Mouse (Mus musculus): ENCODE measurements around the gene Efcab3. TPM values are rescaled to one million over a fixed set of nuclear protein-coding genes. Genes with fewer than 3 reads are reported as not detected.
"Not testable (repeated sequence)": the region's sequence is repeated elsewhere in the genome, so short reads cannot be mapped to it uniquely, and the experiment has no call there.

Efcab3 gene
- not detected in 2 replicates for polyA plus RNA-seq (2012; rRNA removed)

- no peaks in the 10 kb centered on the region for H3K4me1 ChIP-seq (ENCODE audit: control insufficient read depth, insufficient read depth, low read length)
- TF ChIP-seq CTCF (IDR thresholded peaks at IDR 0.05; ENCODE audit: insufficient read depth, low read length) (no peak), POLR2A (IDR thresholded peaks at IDR 0.05; ENCODE audit: borderline replicate concordance, extremely low read depth, low read depth, low read length) (no peak)
- 85% methylated on average over 5 of the region's 5 CpGs for WGBS
- H3K4me3 ChIP-seq (replicated peaks; ENCODE audit: extremely low read depth, low read depth, low read length) = no peak within 1 kb of the TSS
- DNase-seq = no peak
These were observed at the start of gene Efcab3 for GRCm38 (mm10) chr11:105063292-105063691. Gene Efcab3 (plus strand): TSS chr11:105063592.

GRCm38 (mm10) chr11:105021071-105021470 lies 42.3 kb upstream of the Efcab3 start:
- 66% methylated on average over 7 of the region's 7 CpGs for WGBS
- no peak for TF ChIP-seq CTCF (IDR thresholded peaks at IDR 0.05; ENCODE audit: insufficient read depth, low read length)
- H3K4me1 ChIP-seq (ENCODE audit: control insufficient read depth, insufficient read depth, low read length) = no peaks in the 10 kb centered on the region
- DNase-seq = no peak
- no peak overlapping the region for H3K4me3 ChIP-seq (replicated peaks; ENCODE audit: extremely low read depth, low read depth, low read length)

DNA sequence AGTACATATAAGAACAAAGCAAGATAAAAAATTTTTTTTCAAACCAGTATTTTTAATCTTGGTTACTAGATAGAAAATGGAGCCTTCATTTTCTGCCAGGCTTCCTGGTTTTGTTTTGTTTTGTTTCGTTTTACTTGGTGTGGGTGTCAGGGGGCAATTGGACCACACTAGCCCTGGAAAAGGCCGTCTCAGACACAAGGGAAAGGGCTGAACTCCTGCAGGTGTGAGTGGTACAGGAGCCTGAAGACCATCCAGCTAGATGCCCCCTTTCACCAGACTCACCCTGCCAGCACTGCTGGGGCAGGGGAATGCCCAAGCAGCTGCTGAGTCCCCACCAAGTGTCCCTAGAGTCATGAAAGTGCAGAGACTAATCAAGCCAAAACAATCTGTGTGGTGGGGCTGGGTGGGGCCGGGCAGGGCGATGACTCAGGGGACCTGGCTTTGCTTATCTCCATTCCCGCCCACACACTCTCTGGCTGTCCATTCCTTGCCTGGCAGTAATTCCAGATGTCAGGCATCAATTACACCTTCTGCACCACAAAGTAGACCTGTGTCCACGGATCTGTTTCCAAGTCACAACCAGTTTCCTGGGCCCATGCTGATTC lies 34.5 kb upstream of the Efcab3 start:
- no peak overlapping the region for H3K4me3 ChIP-seq (replicated peaks; ENCODE audit: extremely low read depth, low read depth, low read length)
- 29% methylated on average over 6 of the region's 6 CpGs for WGBS
- H3K4me1 ChIP-seq (ENCODE audit: control insufficient read depth, insufficient read depth, low read length) = no peaks in the 10 kb centered on the region
- no peak for TF ChIP-seq POLR2A (IDR thresholded peaks at IDR 0.05; ENCODE audit: borderline replicate concordance, extremely low read depth, low read depth, low read length)
- TF ChIP-seq CTCF (IDR thresholded peaks at IDR 0.05; ENCODE audit: insufficient read depth, low read length) = no peak
- no peak for DNase-seq

DNA sequence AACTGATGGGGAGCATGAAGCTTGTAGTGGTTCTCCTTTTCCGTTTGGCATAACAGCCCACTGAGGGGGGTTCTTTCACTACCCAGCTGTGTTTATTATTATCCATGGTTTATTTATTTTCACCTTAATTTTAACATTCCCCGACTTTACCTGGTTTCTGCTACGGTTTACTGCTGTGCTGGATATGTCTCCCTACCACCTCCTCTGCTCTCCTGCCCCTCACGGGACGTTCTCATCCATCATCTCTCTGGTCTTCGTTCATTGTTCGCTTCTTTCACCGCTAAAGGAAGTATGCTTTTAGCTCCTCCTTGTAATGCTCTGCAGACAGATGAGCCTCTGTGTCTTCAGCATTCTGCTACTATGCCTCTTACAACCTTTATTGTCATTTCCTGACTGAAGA lies 33.9 kb upstream of the Efcab3 start:
- no peak for TF ChIP-seq CTCF (IDR thresholded peaks at IDR 0.05; ENCODE audit: insufficient read depth, low read length)
- TF ChIP-seq POLR2A (IDR thresholded peaks at IDR 0.05; ENCODE audit: borderline replicate concordance, extremely low read depth, low read depth, low read length) = no peak
- DNase-seq = no peak
- Histone ChIP-seq H3K4me1 (ENCODE audit: control insufficient read depth, insufficient read depth, low read length) (no peaks in the 10 kb centered on the region), H3K4me3 (replicated peaks; ENCODE audit: extremely low read depth, low read depth, low read length) (no peak overlapping the region)
- whole genome bisulfite sequencing = 42% methylated on average over 8 of the region's 8 CpGs

- WGBS = 56% methylated on average over 6 of the region's 6 CpGs
- Histone ChIP-seq H3K4me3 (replicated peaks; ENCODE audit: extremely low read depth, low read depth, low read length) (no peak overlapping the region), H3K4me1 (ENCODE audit: control insufficient read depth, insufficient read depth, low read length) (no peaks in the 10 kb centered on the region)
- no peak for DNase-seq
- TF ChIP-seq POLR2A (IDR thresholded peaks at IDR 0.05; ENCODE audit: borderline replicate concordance, extremely low read depth, low read depth, low read length) (no peak), CTCF (IDR thresholded peaks at IDR 0.05; ENCODE audit: insufficient read depth, low read length) (no peak)
These were observed 33.2 kb upstream of the Efcab3 start for GRCm38 (mm10) chr11:105030229-105030628.

DNA sequence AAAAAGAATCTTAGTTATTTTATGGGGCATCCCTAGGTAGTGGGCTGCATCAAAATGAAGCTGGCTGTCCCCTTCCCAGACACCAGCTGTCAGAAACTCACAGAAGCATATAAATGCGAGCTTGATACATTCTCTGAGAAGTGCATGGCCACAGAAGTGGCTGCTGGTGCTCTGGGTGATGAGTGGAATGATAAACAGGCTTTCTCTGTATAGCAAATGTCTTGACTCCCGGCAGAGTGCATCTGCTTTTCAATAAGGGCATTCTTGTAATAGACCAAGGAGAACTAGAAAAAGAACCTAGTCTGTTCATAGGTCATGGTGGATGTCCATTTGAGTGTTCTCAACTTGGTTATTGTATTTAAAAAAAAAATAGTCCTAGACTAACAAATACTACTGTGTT lies 32.3 kb upstream of the Efcab3 start:
- TF ChIP-seq POLR2A (IDR thresholded peaks at IDR 0.05; ENCODE audit: borderline replicate concordance, extremely low read depth, low read depth, low read length) (no peak), CTCF (IDR thresholded peaks at IDR 0.05; ENCODE audit: insufficient read depth, low read length) (no peak)
- WGBS = 46% methylated on average over 2 of the region's 2 CpGs

DNA sequence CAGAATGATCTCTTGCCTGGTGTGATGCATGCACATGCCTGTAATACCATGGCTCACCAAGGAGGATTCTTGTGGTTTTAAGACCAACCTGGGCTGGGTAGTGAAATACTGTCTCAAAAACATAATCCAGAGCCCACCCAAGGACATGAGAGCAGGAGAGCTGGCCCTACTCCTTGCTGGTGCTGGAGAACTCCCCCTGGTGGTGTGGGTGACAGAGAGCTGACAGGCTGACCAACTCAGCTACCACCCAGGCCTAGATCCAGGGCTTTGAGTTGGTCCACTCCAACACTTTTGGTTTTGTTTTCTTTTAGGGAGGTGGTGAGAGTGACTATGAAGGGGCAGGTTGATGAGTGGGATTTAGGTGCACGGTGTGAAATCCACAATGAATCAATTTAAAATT lies 28.3 kb upstream of the Efcab3 start:
- no peak overlapping the region for H3K4me3 ChIP-seq (replicated peaks; ENCODE audit: extremely low read depth, low read depth, low read length)
- no peaks in the 10 kb centered on the region for H3K4me1 ChIP-seq (ENCODE audit: control insufficient read depth, insufficient read depth, low read length)
- DNase-seq = no peak
- 85% methylated on average over 1 of the region's 1 CpGs for WGBS
- TF ChIP-seq POLR2A (IDR thresholded peaks at IDR 0.05; ENCODE audit: borderline replicate concordance, extremely low read depth, low read depth, low read length) (no peak), CTCF (IDR thresholded peaks at IDR 0.05; ENCODE audit: insufficient read depth, low read length) (no peak)

More for the DNA sequence above, 32.3 kb upstream of the Efcab3 start:
- Histone ChIP-seq H3K4me1 (ENCODE audit: control insufficient read depth, insufficient read depth, low read length) (no peaks in the 10 kb centered on the region), H3K4me3 (replicated peaks; ENCODE audit: extremely low read depth, low read depth, low read length) (no peak overlapping the region)
- DNase-seq = no peak

GRCm38 (mm10) chr11:105112448-105112847 lies 49.1 kb downstream of the Efcab3 start:
- not testable (repeated sequence) for DNase-seq; H3K4me3 ChIP-seq (replicated peaks; ENCODE audit: extremely low read depth, low read depth, low read length); H3K4me1 ChIP-seq (ENCODE audit: control insufficient read depth, insufficient read depth, low read length)
- 78% methylated on average over 21 of the region's 22 CpGs for WGBS

DNA sequence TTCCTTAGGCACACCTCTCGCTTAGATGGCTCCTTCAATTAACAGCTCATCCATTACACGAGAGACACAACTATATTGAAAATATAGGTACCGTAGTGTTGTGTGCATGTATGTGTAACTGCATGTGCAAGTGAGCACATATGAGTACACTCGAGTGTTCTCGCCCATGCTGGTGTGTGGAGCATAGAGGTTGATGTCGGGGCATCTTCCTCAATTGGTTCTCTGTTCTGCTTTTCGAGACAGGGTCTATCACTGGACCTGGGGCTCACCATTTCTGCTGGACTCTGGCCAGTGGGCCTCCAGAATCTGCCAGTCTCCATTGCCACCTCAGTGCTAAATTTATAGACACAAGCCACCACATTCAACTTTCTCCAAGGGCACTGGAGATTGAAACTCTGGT lies 54.4 kb downstream of the Efcab3 start:
- 81% methylated on average over 7 of the region's 7 CpGs for WGBS
- DNase-seq = no peak
- Histone ChIP-seq H3K4me3 (replicated peaks; ENCODE audit: extremely low read depth, low read depth, low read length) (no peak overlapping the region), H3K4me1 (ENCODE audit: control insufficient read depth, insufficient read depth, low read length) (no peaks in the 10 kb centered on the region)
- TF ChIP-seq POLR2A (IDR thresholded peaks at IDR 0.05; ENCODE audit: borderline replicate concordance, extremely low read depth, low read depth, low read length) (no peak), CTCF (IDR thresholded peaks at IDR 0.05; ENCODE audit: insufficient read depth, low read length) (no peak)

- TF ChIP-seq POLR2A (IDR thresholded peaks at IDR 0.05; ENCODE audit: borderline replicate concordance, extremely low read depth, low read depth, low read length) (no peak), CTCF (IDR thresholded peaks at IDR 0.05; ENCODE audit: insufficient read depth, low read length) (no peak)
- no peaks in the 10 kb centered on the region for H3K4me1 ChIP-seq (ENCODE audit: control insufficient read depth, insufficient read depth, low read length)
- H3K4me3 ChIP-seq (replicated peaks; ENCODE audit: extremely low read depth, low read depth, low read length) = no peak overlapping the region
- 29% methylated on average over 4 of the region's 4 CpGs for WGBS
- no peak for DNase-seq
These were observed 57.2 kb downstream of the Efcab3 start for GRCm38 (mm10) chr11:105120551-105121061.

DNA sequence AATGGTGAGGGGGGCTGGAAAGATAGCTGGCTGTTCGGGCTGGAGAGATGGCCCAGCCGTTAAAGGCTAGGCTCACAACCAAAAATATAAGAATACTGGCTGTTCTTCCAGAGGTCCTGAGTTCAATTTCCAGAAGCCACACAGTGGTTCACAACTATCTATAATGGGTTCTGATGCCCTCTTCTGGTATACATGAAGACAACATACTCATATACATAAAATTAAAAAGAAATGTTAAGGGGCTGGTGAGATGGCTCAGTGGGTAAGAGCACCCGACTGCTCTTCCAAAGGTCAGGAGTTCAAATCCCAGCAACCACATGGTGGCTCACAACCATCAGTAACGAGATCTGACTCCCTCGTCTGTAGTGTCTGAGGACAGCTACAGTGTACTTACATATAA lies 58.4 kb downstream of the Efcab3 start:
- not testable (repeated sequence) for H3K4me3 ChIP-seq (replicated peaks; ENCODE audit: extremely low read depth, low read depth, low read length); DNase-seq; H3K4me1 ChIP-seq (ENCODE audit: control insufficient read depth, insufficient read depth, low read length)
- WGBS = 68% methylated on average over 5 of the region's 5 CpGs

All from lung, adult 2 months (tissue).